Mouse (Mus musculus) heart, adult 2 months (tissue): ENCODE measurements around the gene Hacd3.

Experiments used
- CTCF ChIP-seq: fragments of 200-600 bp; IDR thresholded peaks from 2 replicates; pipeline ENCODE4 v1.8.1; 2022; ENCODE audit warnings: antibody characterized with exemption, mild to moderate bottlenecking, moderate library complexity
- POLR2A ChIP-seq: fragments of 200-500 bp; IDR thresholded peaks from 2 replicates; pipeline ENCODE4 v1.6.1; 2011; ENCODE audit warnings: mild to moderate bottlenecking, low read depth, low read length, control low read depth; ENCODE audit not compliant: insufficient read depth

DNA sequence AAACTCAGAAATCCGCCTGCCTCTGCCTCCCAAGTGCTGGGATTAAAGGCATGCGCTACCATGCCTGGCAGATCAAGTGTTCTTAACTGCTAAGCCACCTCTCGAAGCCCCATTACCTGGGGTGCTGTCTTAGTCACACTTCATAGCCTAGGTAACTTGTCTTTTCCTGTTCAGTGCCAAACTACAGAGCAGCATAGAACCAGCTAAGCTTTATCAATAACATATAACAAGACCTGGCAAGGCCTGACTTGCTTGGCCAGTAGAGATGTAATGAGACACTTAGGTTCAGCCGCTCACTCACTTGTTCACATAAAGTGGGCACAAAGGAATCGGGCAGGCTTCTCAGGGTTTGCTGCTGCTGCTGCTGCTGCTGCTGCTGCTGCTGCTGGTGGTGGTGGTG, 6.8 kb upstream of the Hacd3 start:
- TF ChIP-seq POLR2A: no peak
- TF ChIP-seq CTCF: no peak
